Mouse (Mus musculus) CH12.LX (cell line): ENCODE data around the gene Itpr1. TPM values are rescaled to one million over a fixed set of nuclear protein-coding genes. Genes with fewer than 3 reads are reported as not detected.

Source experiments
- DNase-seq: peaks from one replicate; pipeline ENCODE4 v3.0.0-alpha.2; 2013; ENCODE audit errors: extremely low read depth
- H3K27ac ChIP-seq: 2 replicates; pipeline ENCODE4 v1.5.1; 2012; ENCODE audit warnings: low read depth, mild to moderate bottlenecking, control low read depth, moderate library complexity; ENCODE audit not compliant: insufficient read depth
- H3K27me3 ChIP-seq: replicated peaks from 2 replicates; pipeline ENCODE3; 2012; ENCODE audit warnings: inconsistent platforms
- H3K36me3 ChIP-seq, 2 experiments: replicated peaks in 1 of 2; 2 replicates each; pipeline versions ENCODE3 to v1.6.1; 2012; ENCODE audit warnings: inconsistent platforms in 1 of 2, low read length in 1 of 2, mild to moderate bottlenecking in 1 of 2, mixed read lengths in 1 of 2, moderate library complexity in 1 of 2; ENCODE audit not compliant: control insufficient read depth in 1 of 2, insufficient read depth in 1 of 2
- H3K4me1 ChIP-seq, 2 experiments: 2 replicates each; pipeline ENCODE4 v1.6.1; 2012; ENCODE audit warnings: inconsistent platforms in 1 of 2, moderate library complexity in 1 of 2; ENCODE audit not compliant: insufficient read depth in 2 of 2, control insufficient read depth in 1 of 2
- H3K4me2 ChIP-seq: 2 replicates; pipeline ENCODE4 v1.6.1; 2012; ENCODE audit warnings: low read depth, mild to moderate bottlenecking, control low read depth; ENCODE audit not compliant: poor library complexity, insufficient read depth, severe bottlenecking
- H3K4me3 ChIP-seq, 3 experiments: fragments of 150-350 bp in 1 of 3; sonication (generic) in 1 of 3; replicated peaks in 1 of 3; 2 replicates each; pipeline versions ENCODE3 to v1.5.1; 2011 to 2012; ENCODE audit warnings: low read depth in 2 of 3, low read length in 2 of 3, mild to moderate bottlenecking in 2 of 3, moderate library complexity in 2 of 3, control low read depth in 1 of 3, improper control_type of control experiment in 1 of 3, inconsistent platforms in 1 of 3, mixed read lengths in 1 of 3; ENCODE audit not compliant: poor library complexity in 1 of 3
- H3K79me2 ChIP-seq: replicated peaks from 2 replicates; pipeline ENCODE4 v1.6.1; 2012; ENCODE audit warnings: mild to moderate bottlenecking, moderate library complexity; ENCODE audit not compliant: control insufficient read depth, poor library complexity, insufficient read depth, severe bottlenecking; ENCODE audit errors: extremely low read depth
- H3K9ac ChIP-seq: 2 replicates; pipeline ENCODE4 v1.6.1; 2012; ENCODE audit warnings: low read depth, mild to moderate bottlenecking, control low read depth, moderate library complexity; ENCODE audit not compliant: insufficient read depth
- H3K9me3 ChIP-seq: replicated peaks from 2 replicates; pipeline ENCODE3; 2012; ENCODE audit warnings: low read length, inconsistent platforms, mixed read lengths
- BHLHE40 ChIP-seq: IDR thresholded peaks from 2 replicates; pipeline ENCODE4 v1.6.1; 2011; ENCODE audit warnings: mild to moderate bottlenecking, low read depth, low read length, improper control_type of control experiment
- CHD1 ChIP-seq: IDR thresholded peaks from 2 replicates; pipeline ENCODE4 v1.6.1; 2012; ENCODE audit warnings: low read depth, low read length, improper control_type of control experiment, inconsistent platforms
- CHD2 ChIP-seq: IDR thresholded peaks from 2 replicates; pipeline ENCODE4 v1.6.1; 2011; ENCODE audit warnings: low read length, improper control_type of control experiment
- E2F4 ChIP-seq: IDR thresholded peaks from 2 replicates; pipeline ENCODE4 v1.6.1; 2011; ENCODE audit warnings: low read depth, low read length, improper control_type of control experiment; ENCODE audit not compliant: insufficient replicate concordance
- ELF1 ChIP-seq: IDR thresholded peaks from 2 replicates; pipeline ENCODE4 v1.6.1; 2014; ENCODE audit warnings: low read depth, mild to moderate bottlenecking, inconsistent platforms, low read length, improper control_type of control experiment
- EP300 ChIP-seq: IDR thresholded peaks from 2 replicates; pipeline ENCODE4 v1.6.1; 2011; ENCODE audit warnings: low read length, improper control_type of control experiment
- ETS1 ChIP-seq: conservative IDR thresholded peaks from 2 replicates; pipeline ENCODE4 v1.6.1; 2012; ENCODE audit warnings: low read depth, mild to moderate bottlenecking, inconsistent platforms, low read length, improper control_type of control experiment, moderate library complexity
- GABPA ChIP-seq: IDR thresholded peaks from 2 replicates; pipeline ENCODE4 v1.6.1; 2012; ENCODE audit warnings: low read depth, low read length, improper control_type of control experiment, inconsistent platforms; ENCODE audit not compliant: insufficient replicate concordance
- IRF4 ChIP-seq: IDR thresholded peaks from 2 replicates; pipeline ENCODE4 v1.6.1; 2014; ENCODE audit warnings: low read depth, mild to moderate bottlenecking, inconsistent platforms, low read length, improper control_type of control experiment
- KAT2A ChIP-seq: IDR thresholded peaks from 2 replicates; pipeline ENCODE4 v1.6.1; 2012; ENCODE audit warnings: low read length, improper control_type of control experiment, inconsistent platforms; ENCODE audit not compliant: insufficient replicate concordance
- MAFK ChIP-seq: IDR thresholded peaks from 2 replicates; pipeline ENCODE4 v1.6.1; 2011; ENCODE audit warnings: low read length, improper control_type of control experiment; ENCODE audit not compliant: insufficient replicate concordance
- MAX ChIP-seq: IDR thresholded peaks from 2 replicates; pipeline ENCODE4 v1.6.1; 2011; ENCODE audit warnings: low read length, improper control_type of control experiment
- MAZ ChIP-seq: IDR thresholded peaks from 2 replicates; pipeline ENCODE4 v1.6.1; 2012; ENCODE audit warnings: low read depth, mild to moderate bottlenecking, inconsistent platforms, low read length, improper control_type of control experiment, moderate library complexity
- MEF2A ChIP-seq: IDR thresholded peaks from 2 replicates; pipeline ENCODE4 v1.6.1; 2014; ENCODE audit warnings: low read depth, mild to moderate bottlenecking, inconsistent platforms, low read length, improper control_type of control experiment, borderline replicate concordance
- MYC ChIP-seq: IDR thresholded peaks from 2 replicates; pipeline ENCODE4 v1.6.1; 2011; ENCODE audit warnings: low read depth, mild to moderate bottlenecking, improper control_type of control experiment, low read length
- NELFE ChIP-seq: IDR thresholded peaks from 2 replicates; pipeline ENCODE4 v1.6.1; 2011; ENCODE audit warnings: low read depth, low read length, improper control_type of control experiment
- NRF1 ChIP-seq: IDR thresholded peaks from 2 replicates; pipeline ENCODE4 v1.6.1; 2014; ENCODE audit warnings: low read depth, mild to moderate bottlenecking, inconsistent platforms, low read length, improper control_type of control experiment, moderate library complexity
- RAD21 ChIP-seq: IDR thresholded peaks from 2 replicates; pipeline ENCODE4 v1.6.1; 2011; ENCODE audit warnings: low read depth, mild to moderate bottlenecking, low read length, improper control_type of control experiment, moderate library complexity
- SIN3A ChIP-seq: IDR thresholded peaks from 2 replicates; pipeline ENCODE4 v1.6.1; 2012; ENCODE audit warnings: low read length, improper control_type of control experiment, inconsistent platforms
- SMC3 ChIP-seq: IDR thresholded peaks from 2 replicates; pipeline ENCODE4 v1.6.1; 2011; ENCODE audit warnings: low read depth, low read length, improper control_type of control experiment
- TBP ChIP-seq: conservative IDR thresholded peaks from 2 replicates; pipeline ENCODE4 v1.6.1; 2011; ENCODE audit warnings: low read depth, low read length, improper control_type of control experiment
- TCF12 ChIP-seq: IDR thresholded peaks from 2 replicates; pipeline ENCODE4 v1.6.1; 2014; ENCODE audit warnings: low read depth, mild to moderate bottlenecking, inconsistent platforms, low read length, improper control_type of control experiment
- UBTF ChIP-seq: IDR thresholded peaks from 2 replicates; pipeline ENCODE4 v1.6.1; 2012; ENCODE audit warnings: low read depth, mild to moderate bottlenecking, inconsistent platforms, low read length, improper control_type of control experiment, moderate library complexity
- USF2 ChIP-seq: conservative IDR thresholded peaks from 2 replicates; pipeline ENCODE4 v1.6.1; 2011; ENCODE audit warnings: low read depth, low read length, improper control_type of control experiment
- ZNF384 ChIP-seq: IDR thresholded peaks from 2 replicates; pipeline ENCODE4 v1.6.1; 2012; ENCODE audit warnings: low read depth, low read length, improper control_type of control experiment, inconsistent platforms
- dilution Hi-C: fragments of 300-500 bp; cut with MboI; formaldehyde crosslinking; loops from 2 replicates; pipeline ENCODE4 v1.14.3; 2020; ENCODE audit warnings: low sequenced_read_pairs; ENCODE audit not compliant: extremely low pct_unique_long_range_greater_than_20kb, extremely low pct_ligation_motif_present
- in situ Hi-C: fragments of 300-500 bp; cut with MboI; formaldehyde crosslinking; loops from 3 replicates; pipeline ENCODE4 v1.14.3; 2019; ENCODE audit warnings: low sequenced_read_pairs, low pct_ligation_motif_present, low pct_unique_long_range_greater_than_20kb, mixed read lengths
- polyA plus RNA-seq: library from polyadenylated mRNA; unstranded; fragments of >175 nt; gene quantifications from 2 replicates; pipeline ENCODE4 v1.2.1, GENCODE M21; 2012; ENCODE audit warnings: low read depth; ENCODE audit not compliant: insufficient read length
- total RNA-seq, 2 experiments: library from RNA; depleted of rRNA; stranded (reverse); fragments of 300-350 nt in 1 of 2; fragments of >200 nt in 1 of 2; gene quantifications; 2 replicates each; pipeline ENCODE4 v1.2.3; 2012 to 2014

The Itpr1 gene
- total and polyA plus RNA-seq, 3 experiments, result 42.8 to 73.1 (median 53.4) TPM

- in situ Hi-C loops, result no loop called here
- Histone ChIP-seq H3K27me3 (no peaks in the 10 kb centered on the region), H3K4me1 (no peaks in the 10 kb centered on the region), H3K9me3 (no peaks in the 10 kb centered on the region), H3K36me3 (peaks cover 81 to 98% of the 10 kb centered on the region in 2 experiments), H3K9ac (no peak overlapping the region), H3K4me3 (no peak overlapping the region), H3K4me2 (no peak overlapping the region), H3K27ac (no peak overlapping the region), H3K79me2 (no peaks in the 10 kb centered on the region)
- DNase-seq, result no peak
- no peak for TF ChIP-seq MAX
- no peak for TF ChIP-seq KAT2A
- TF ChIP-seq MYC, result no peak
- TF ChIP-seq MEF2A, result no peak
- TF ChIP-seq E2F4, result no peak
- no peak for TF ChIP-seq RAD21
- TF ChIP-seq UBTF, result no peak
- no peak for TF ChIP-seq SIN3A
- TF ChIP-seq CHD2, result no peak
- TF ChIP-seq NELFE, result no peak
- no peak for TF ChIP-seq MAFK
- TF ChIP-seq ZNF384, result no peak
- no peak for TF ChIP-seq ELF1
- TF ChIP-seq IRF4, result no peak
- TF ChIP-seq BHLHE40, result no peak
- TF ChIP-seq EP300, result no peak
- dilution Hi-C loops, result no loop called here
Measured at GRCm38 (mm10) chr6:108390624-108391324, 177.9 kb downstream of the Itpr1 start.

DNA sequence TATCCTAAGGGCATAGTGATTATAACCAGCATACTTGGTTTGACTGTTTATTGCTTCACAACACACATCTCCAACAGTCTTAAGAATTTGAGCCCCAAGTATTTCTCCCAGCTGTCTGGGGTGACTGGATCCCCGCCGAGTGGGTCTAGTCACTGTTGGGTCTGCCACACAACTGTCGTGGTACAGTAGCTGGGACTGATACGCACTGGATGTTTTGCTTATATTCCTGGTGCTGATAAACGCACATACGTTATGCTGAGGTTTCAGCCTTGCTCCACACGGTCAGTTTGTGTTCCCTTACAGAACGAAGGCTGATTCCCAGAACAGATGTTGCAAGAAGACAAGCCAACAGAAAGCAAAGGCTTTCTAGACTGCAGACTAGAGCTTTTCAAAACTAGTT lies 180.2 kb downstream of the Itpr1 start:
- dilution Hi-C loops, result no loop called here
- H3K36me3 ChIP-seq, result peaks cover 80 to 97% of the 10 kb centered on the region in 2 experiments
- no peak overlapping the region for H3K4me2 ChIP-seq

More for the DNA sequence above, 180.2 kb downstream of the Itpr1 start:
- Histone ChIP-seq H3K4me3 (no peak overlapping the region), H3K9me3 (no peaks in the 10 kb centered on the region), H3K79me2 (no peaks in the 10 kb centered on the region)
- in situ Hi-C loops, result no loop called here
- DNase-seq, result no peak
- TF ChIP-seq ETS1, result no peak
- no peak for TF ChIP-seq CHD1
- TF ChIP-seq SMC3, result no peak
- no peak for TF ChIP-seq RAD21
- no peak for TF ChIP-seq CHD2
- no peak for TF ChIP-seq GABPA
- TF ChIP-seq MEF2A, result no peak
- TF ChIP-seq NRF1, result no peak
- no peak for TF ChIP-seq MAZ
- TF ChIP-seq UBTF, result no peak
- no peak for TF ChIP-seq USF2
- no peak for TF ChIP-seq TBP
- no peak for TF ChIP-seq TCF12
- TF ChIP-seq, all 38 proteins: peak for 0
- Histone ChIP-seq H3K9ac (no peak overlapping the region), H3K4me1 (no peaks in the 10 kb centered on the region), H3K27ac (no peak overlapping the region), H3K27me3 (no peaks in the 10 kb centered on the region)
